Mouse (Mus musculus) cortical plate, adult 2 months (tissue): ENCODE data around the gene Rnf123.

Experiments used
- CTCF ChIP-seq: fragments of 200-500 bp; IDR thresholded peaks from 2 replicates; pipeline ENCODE4 v1.5.1; 2011; ENCODE audit warnings: mild to moderate bottlenecking, control low read depth, low read length; ENCODE audit not compliant: insufficient read depth; ENCODE audit errors: extremely low read depth
- POLR2A ChIP-seq: fragments of 200-500 bp; IDR thresholded peaks from 2 replicates; pipeline ENCODE4 v1.6.1; 2011; ENCODE audit warnings: mild to moderate bottlenecking, low read length, control low read depth; ENCODE audit not compliant: insufficient read depth; ENCODE audit errors: extremely low read depth

DNA sequence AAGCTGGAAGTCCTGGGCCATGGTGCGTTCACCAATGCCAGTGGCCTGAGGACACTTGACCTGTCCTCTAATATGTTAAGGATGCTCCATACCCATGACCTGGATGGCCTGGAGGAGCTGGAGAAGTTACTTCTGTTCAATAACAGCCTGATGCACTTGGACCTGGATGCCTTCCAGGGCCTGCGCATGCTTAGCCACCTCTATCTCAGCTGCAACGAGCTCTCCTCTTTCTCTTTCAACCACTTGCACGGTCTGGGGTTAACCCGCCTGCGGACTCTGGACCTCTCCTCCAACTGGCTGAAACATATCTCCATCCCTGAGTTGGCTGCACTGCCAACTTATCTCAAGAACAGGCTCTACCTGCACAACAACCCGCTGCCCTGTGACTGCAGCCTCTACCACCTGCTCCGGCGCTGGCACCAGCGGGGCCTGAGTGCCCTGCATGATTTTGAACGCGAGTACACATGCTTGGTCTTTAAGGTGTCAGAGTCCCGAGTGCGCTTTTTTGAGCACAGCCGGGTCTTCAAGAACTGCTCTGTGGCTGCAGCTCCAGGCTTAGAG lies 29.4 kb downstream of the Rnf123 start:
- TF ChIP-seq CTCF (no peak), POLR2A (no peak)
